Mouse (Mus musculus) stomach, embryonic 14.5 days (tissue): ENCODE data around the gene Foxf1. TPM values are rescaled to one million over a fixed set of nuclear protein-coding genes. Genes with fewer than 3 reads are reported as not detected.

Source experiments
- ATAC-seq: fragments of 200-750 bp; cut with Nextera tagmentation; 2 replicates; pipeline ENCODE4 v1.8.0; 2017; ENCODE audit warnings: low read depth, moderate TSS enrichment; ENCODE audit not compliant: insufficient number of reproducible peaks, insufficient read depth, low FRiP score
- H3K27ac ChIP-seq: fragments of 300-500 bp; sonication (generic); 2 replicates; pipeline ENCODE4 v1.5.1; 2014; ENCODE audit warnings: mild to moderate bottlenecking, low read length, moderate library complexity, mixed read lengths
- H3K27me3 ChIP-seq: fragments of 300-500 bp; sonication (generic); 2 replicates; pipeline ENCODE4 v1.6.1; 2014; ENCODE audit warnings: low read length, control low read depth, mixed read lengths; ENCODE audit not compliant: control insufficient read depth, insufficient read depth
- H3K36me3 ChIP-seq: fragments of 300-500 bp; sonication (generic); 2 replicates; pipeline ENCODE4 v1.6.1; 2014; ENCODE audit warnings: mild to moderate bottlenecking, control low read depth, low read length, moderate library complexity, mixed read lengths; ENCODE audit not compliant: control insufficient read depth, insufficient read depth
- H3K4me1 ChIP-seq: fragments of 300-500 bp; sonication (generic); 2 replicates; pipeline ENCODE4 v1.6.1; 2014; ENCODE audit warnings: low read length, control low read depth, mixed read lengths; ENCODE audit not compliant: control insufficient read depth, insufficient read depth
- H3K4me2 ChIP-seq: fragments of 300-500 bp; sonication (generic); replicated peaks from 2 replicates; pipeline ENCODE4 v1.6.1; 2014; ENCODE audit warnings: low read depth, low read length, control low read depth
- H3K4me3 ChIP-seq: fragments of 300-500 bp; sonication (generic); 2 replicates; pipeline ENCODE4 v1.5.1; 2014; ENCODE audit warnings: low read depth, low read length, control low read depth
- H3K9ac ChIP-seq: fragments of 300-500 bp; sonication (generic); replicated peaks from 2 replicates; pipeline ENCODE4 v1.6.1; 2014; ENCODE audit warnings: low read depth, mild to moderate bottlenecking, control low read depth, low read length, moderate library complexity, mixed read lengths
- H3K9me3 ChIP-seq: fragments of 300-500 bp; sonication (generic); 2 replicates; pipeline ENCODE4 v1.6.1; 2016; ENCODE audit warnings: low read depth, low read length, control low read depth; ENCODE audit not compliant: control insufficient read depth
- WGBS: fragments of 180-500 bp; shearing (Covaris S2); extraction: QIAGEN DNeasy Blood & Tissue Kit; methylation state at CpG from one replicate; pipeline ENCODE4 v1.1.7; 2014; 5-methylcytosine and 5-hydroxymethylcytosine counted together
- polyA plus RNA-seq: library from polyadenylated mRNA; unstranded; fragments of >200 nt; fragmentation: Nextera tagmentation; extraction: Ambion mirVana; gene quantifications from 2 replicates; pipeline ENCODE4 v1.2.1, GENCODE M21; 2014

Foxf1 gene
- polyA plus RNA-seq, 1 experiment from 2014 or later: 163 TPM

DNA sequence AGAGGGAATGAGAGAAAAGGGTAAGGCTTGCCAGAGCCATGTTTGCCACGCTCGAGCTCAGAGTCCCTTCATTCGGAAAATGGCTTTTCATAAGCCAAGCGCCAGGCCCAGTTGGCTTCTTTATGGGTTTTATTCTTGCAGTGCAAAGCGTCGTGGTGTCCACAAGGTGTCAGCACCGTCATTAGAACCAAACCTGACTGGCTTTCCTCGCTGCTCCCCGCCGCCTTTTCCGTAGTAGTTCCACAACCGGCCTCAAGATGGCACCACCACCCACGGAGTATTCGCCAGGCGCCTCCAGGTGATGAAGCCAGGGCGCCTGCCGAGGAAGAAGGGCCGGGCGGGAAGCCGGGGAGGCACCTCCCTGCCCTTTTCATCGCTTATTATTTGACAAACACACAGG lies 29.1 kb downstream of the Foxf1 start:
- H3K9ac ChIP-seq: no peak overlapping the region
- H3K4me3 ChIP-seq: no peak overlapping the region
- 1% methylated on average over 21 of the region's 21 CpGs for WGBS
- H3K9me3 ChIP-seq: no peaks in the 10 kb centered on the region
- peak overlapping the region; percentile 17; the same call in 1 of the 2 replicates for H3K4me2 ChIP-seq
- H3K36me3 ChIP-seq: no peaks in the 10 kb centered on the region
- no peak overlapping the region for H3K27ac ChIP-seq
- H3K27me3 ChIP-seq: peaks cover 36% of the 10 kb centered on the region
- peak; percentile 44; the same call in 1 of the 2 replicates for ATAC-seq
- peaks cover 15% of the 10 kb centered on the region for H3K4me1 ChIP-seq

DNA sequence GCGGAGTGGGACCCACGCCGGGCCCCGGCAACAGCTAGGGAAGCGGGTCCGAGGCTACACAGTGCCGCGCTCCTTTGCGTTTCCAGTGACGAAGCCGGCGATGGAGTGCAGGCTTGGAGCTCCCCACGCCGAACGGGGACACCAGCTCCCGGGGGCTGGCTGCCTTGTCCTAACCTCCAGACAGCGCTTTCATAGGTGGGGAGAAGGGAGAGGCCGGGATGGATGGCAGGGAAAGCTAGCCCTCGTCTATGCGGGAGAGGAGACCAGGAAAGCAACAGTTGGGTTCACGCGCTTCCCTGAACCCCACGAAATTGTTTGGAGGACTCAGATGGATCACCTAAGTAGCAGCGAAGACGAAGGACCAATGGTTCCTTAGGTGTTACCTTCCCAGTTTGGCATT lies 30.9 kb downstream of the Foxf1 start:
- Histone ChIP-seq H3K4me1 (peaks cover 15% of the 10 kb centered on the region), H3K27me3 (peaks cover 48% of the 10 kb centered on the region), H3K4me2 (no peak overlapping the region), H3K36me3 (no peaks in the 10 kb centered on the region), H3K9ac (no peak overlapping the region), H3K27ac (no peak overlapping the region), H3K9me3 (no peaks in the 10 kb centered on the region), H3K4me3 (no peak overlapping the region)
- ATAC-seq: no peak
- WGBS: 2% methylated on average over 25 of the region's 25 CpGs

DNA sequence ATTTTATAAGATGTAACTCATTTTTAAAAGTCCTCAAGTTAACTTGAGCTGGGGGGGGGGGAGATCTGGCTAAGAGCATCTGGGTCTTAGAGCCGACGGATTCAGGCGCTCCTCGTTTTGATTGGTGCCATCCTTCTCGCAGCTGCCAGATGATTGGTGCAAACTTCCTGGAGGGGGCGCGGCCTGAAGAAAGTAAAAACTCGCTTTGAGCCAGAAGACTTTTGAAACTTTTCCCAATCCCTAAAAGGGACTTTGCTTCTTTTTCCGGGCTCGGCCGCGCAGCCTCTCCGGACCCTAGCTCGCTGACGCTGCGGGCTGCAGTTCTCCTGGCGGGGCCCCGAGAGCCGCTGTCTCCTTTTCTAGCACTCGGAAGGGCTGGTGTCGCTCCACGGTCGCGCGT lies 31.8 kb downstream of the Foxf1 start, which contains the start of gene Foxc2:
TSS of gene Foxc2 (plus strand) at position 224 of the 400 bp plus-strand sequence.
- Histone ChIP-seq H3K9ac (no peak within 1 kb of the TSS), H3K4me1 (peaks cover 15% of the 10 kb centered on the region), H3K36me3 (no peaks in the 10 kb centered on the region), H3K4me2 (peak within 1 kb of the TSS; percentile 84), H3K9me3 (no peaks in the 10 kb centered on the region), H3K27me3 (peaks cover 55% of the 10 kb centered on the region), H3K4me3 (peak within 1 kb of the TSS; percentile 43), H3K27ac (0 out of 2 replicates have a peak within 1 kb of the TSS, but pooled peaks have one; percentile 4)
- under 1% methylated on average over 25 of the region's 25 CpGs for WGBS
- 0 out of 2 replicates have a peak, but pooled peaks have one; percentile 60 for ATAC-seq

DNA sequence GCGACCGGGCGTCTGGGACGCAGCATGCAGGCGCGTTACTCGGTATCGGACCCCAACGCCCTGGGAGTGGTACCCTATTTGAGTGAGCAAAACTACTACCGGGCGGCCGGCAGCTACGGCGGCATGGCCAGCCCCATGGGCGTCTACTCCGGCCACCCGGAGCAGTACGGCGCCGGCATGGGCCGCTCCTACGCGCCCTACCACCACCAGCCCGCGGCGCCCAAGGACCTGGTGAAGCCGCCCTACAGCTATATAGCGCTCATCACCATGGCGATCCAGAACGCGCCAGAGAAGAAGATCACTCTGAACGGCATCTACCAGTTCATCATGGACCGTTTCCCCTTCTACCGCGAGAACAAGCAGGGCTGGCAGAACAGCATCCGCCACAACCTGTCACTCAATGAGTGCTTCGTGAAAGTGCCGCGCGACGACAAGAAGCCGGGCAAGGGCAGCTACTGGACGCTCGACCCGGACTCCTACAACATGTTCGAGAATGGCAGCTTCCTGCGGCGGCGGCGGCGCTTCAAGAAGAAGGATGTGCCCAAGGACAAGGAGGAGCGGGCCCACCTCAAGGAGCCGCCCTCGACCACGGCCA lies 32.5 kb downstream of the Foxf1 start:
- peak overlapping the region; percentile 43 for H3K4me3 ChIP-seq
- H3K27me3 ChIP-seq: peaks cover 61% of the 10 kb centered on the region
- no peaks in the 10 kb centered on the region for H3K36me3 ChIP-seq
- under 1% methylated on average over 55 of the region's 55 CpGs for WGBS
- 0 out of 2 replicates have a peak, but pooled peaks have one; percentile 28 for ATAC-seq
- H3K9me3 ChIP-seq: no peaks in the 10 kb centered on the region
- peaks cover 15% of the 10 kb centered on the region for H3K4me1 ChIP-seq
- H3K27ac ChIP-seq: no peak overlapping the region
- peak overlapping the region; percentile 84 for H3K4me2 ChIP-seq
- no peak overlapping the region for H3K9ac ChIP-seq

DNA sequence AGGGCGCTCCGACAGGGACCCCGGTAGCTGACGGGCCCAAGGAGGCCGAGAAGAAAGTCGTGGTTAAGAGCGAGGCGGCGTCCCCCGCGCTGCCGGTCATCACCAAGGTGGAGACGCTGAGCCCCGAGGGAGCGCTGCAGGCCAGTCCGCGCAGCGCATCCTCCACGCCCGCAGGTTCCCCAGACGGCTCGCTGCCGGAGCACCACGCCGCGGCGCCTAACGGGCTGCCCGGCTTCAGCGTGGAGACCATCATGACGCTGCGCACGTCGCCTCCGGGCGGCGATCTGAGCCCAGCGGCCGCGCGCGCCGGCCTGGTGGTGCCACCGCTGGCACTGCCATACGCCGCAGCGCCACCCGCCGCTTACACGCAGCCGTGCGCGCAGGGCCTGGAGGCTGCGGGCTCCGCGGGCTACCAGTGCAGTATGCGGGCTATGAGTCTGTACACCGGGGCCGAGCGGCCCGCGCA lies 33.0 kb downstream of the Foxf1 start:
- H3K27ac ChIP-seq: no peak overlapping the region
- H3K4me3 ChIP-seq: peak overlapping the region; percentile 43
- peak overlapping the region; percentile 84 for H3K4me2 ChIP-seq
- no peak overlapping the region for H3K9ac ChIP-seq
- H3K9me3 ChIP-seq: no peaks in the 10 kb centered on the region
- WGBS: under 1% methylated on average over 59 of the region's 62 CpGs
- peaks cover 15% of the 10 kb centered on the region for H3K4me1 ChIP-seq
- peaks cover 66% of the 10 kb centered on the region for H3K27me3 ChIP-seq
- no peak for ATAC-seq
- H3K36me3 ChIP-seq: no peaks in the 10 kb centered on the region

DNA sequence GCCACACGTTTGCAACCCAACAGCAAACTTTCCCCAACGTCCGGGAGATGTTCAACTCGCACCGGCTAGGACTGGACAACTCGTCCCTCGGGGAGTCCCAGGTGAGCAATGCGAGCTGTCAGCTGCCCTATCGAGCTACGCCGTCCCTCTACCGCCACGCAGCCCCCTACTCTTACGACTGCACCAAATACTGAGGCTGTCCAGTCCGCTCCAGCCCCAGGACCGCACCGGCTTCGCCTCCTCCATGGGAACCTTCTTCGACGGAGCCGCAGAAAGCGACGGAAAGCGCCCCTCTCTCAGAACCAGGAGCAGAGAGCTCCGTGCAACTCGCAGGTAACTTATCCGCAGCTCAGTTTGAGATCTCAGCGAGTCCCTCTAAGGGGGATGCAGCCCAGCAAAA lies 33.7 kb downstream of the Foxf1 start:
- peaks cover 73% of the 10 kb centered on the region for H3K27me3 ChIP-seq
- peak overlapping the region; percentile 84 for H3K4me2 ChIP-seq
- no peak overlapping the region for H3K27ac ChIP-seq
- H3K9ac ChIP-seq: 0 out of 2 replicates have a peak overlapping the region, but pooled peaks have one; percentile 6
- WGBS: under 1% methylated on average over 28 of the region's 28 CpGs
- peak overlapping the region; percentile 43 for H3K4me3 ChIP-seq
- H3K36me3 ChIP-seq: no peaks in the 10 kb centered on the region
- H3K4me1 ChIP-seq: peaks cover 15% of the 10 kb centered on the region
- no peak for ATAC-seq
- no peaks in the 10 kb centered on the region for H3K9me3 ChIP-seq

DNA sequence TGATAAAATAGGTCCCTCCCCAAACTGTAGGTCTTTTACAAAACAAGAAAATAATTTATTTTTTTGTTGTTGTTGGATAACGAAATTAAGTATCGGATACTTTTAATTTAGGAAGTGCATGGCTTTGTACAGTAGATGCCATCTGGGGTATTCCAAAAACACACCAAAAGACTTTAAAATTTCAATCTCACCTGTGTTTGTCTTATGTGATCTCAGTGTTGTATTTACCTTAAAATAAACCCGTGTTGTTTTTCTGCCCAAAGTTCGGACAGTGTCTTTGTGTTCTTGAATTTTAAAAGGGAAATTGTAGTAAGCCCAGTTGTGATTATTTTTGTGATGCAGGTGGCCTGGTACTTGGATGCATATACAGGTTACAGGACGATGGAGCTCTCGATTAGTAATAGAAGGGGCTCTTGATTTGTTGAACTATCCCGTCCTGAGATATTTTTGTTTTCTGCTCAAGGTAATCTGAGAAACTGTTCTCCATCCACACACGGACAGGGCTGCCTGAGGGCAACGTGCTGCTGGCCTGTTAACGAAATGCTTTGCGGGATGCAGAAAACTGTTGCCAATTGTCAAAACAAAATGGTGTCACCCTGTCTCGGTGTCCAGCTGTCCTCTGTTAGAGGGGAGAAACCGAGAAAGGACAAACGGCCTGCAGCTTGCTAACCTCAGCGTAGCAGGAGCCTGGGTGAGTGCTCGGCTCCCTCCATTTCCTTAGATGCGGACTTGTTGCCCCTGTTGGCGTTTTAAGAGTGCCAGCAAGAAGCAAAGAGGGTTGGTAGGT lies 34.6 kb downstream of the Foxf1 start:
- H3K4me2 ChIP-seq: no peak overlapping the region
- peak overlapping the region; percentile 43; the same call in 1 of the 2 replicates for H3K4me3 ChIP-seq
- no peak overlapping the region for H3K9ac ChIP-seq
- no peaks in the 10 kb centered on the region for H3K36me3 ChIP-seq
- no peak overlapping the region for H3K27ac ChIP-seq
- peaks cover 15% of the 10 kb centered on the region for H3K4me1 ChIP-seq
- peaks cover 71% of the 10 kb centered on the region for H3K27me3 ChIP-seq
- ATAC-seq: no peak
- WGBS: 9% methylated on average over 18 of the region's 18 CpGs
- no peaks in the 10 kb centered on the region for H3K9me3 ChIP-seq

DNA sequence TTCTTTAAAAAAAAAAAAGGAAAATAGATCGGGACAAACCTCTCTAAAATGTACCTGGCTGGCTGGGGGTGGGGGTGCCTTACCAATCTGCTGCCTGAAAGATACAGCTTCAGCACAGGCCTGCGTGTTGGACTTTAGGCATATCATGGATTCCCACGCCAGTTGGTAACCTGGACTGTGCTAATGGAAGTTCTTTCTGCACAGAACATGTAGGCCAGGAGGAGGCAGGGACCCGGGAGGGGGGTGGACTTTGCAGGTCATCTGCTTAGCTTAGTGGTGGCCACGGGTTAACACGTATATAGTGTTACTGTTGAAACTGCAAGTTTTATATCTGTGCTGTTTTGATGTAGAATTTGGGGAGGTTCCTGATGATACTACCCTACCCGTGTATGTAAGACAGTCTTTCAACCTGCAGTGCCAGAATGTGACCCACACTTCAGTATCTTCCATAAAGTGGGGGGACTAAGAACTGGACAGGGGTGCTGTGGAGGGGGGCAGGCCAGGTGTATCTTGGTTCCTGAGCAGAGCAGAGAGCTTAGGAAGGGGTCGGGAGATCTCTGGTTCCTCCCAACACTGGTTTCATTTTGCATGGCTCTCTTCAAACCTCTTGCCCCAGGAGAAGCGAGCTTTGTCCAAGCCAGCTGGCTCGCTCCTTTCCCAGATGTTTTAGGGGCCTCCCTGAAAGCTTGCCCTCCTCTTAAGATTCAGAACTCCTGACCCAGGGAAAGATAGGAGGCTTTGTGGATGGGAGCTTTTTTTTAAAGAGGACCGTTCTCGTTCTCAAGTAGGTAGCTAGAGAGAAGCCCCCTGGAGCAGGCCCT lies 35.7 kb downstream of the Foxf1 start:
- Histone ChIP-seq H3K4me2 (no peak overlapping the region), H3K36me3 (no peaks in the 10 kb centered on the region), H3K9me3 (no peaks in the 10 kb centered on the region), H3K4me3 (no peak overlapping the region), H3K4me1 (peaks cover 18% of the 10 kb centered on the region), H3K9ac (no peak overlapping the region), H3K27ac (no peak overlapping the region), H3K27me3 (peaks cover 72% of the 10 kb centered on the region)
- WGBS: 34% methylated on average over 12 of the region's 12 CpGs
- ATAC-seq: no peak
